Mouse (Mus musculus): Measurements from ENCODE around the gene Ndufb7.
A peak's percentile ranks its signal among the peaks of the same experiment; 100 is the strongest.
"Not testable (repeated sequence)": the region's sequence is repeated elsewhere in the genome, so short reads cannot be mapped to it uniquely, and the experiment has no call there.

The Ndufb7 gene

DNA sequence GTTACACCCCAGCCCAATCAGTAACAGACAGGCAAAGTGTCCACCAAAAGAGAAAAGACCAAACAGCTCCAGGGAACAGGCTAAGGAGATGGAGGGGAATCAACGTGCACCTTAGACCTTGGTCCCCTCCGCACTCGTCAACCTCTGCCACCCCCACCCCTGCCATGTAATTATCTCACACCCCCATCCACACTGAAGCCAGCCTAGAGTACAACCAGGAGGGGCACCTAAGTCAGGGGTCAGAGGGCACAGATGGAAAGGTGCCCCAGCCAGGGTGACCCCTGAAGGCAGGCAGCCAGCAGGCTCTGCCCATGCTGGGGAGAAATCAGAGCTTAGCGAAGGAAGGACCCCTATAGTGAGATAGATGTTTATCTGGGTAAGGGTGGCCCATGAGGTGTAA lies 10.4 kb downstream of the Ndufb7 start:
- DNase-seq, result no peak

DNA sequence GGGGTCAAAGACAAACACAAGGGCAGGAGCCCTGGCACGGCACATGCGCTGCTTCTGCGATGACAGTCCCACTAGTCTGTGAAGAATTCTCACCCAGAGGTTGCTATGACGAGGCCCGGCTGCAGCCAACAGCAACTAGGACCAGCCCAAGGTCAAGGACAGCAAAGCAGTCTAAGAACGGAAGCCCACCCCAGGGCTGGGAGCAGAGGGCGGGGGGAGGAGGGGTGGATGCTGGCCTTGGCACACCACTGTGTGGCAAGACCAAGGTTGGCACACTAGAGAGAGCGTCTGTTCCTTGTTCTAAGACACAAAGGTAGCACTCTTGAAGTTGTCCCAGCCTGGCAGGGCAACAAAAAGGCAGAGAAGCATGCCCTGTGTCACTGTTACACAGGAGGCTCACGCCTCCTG lies 10.9 kb downstream of the Ndufb7 start:
- DNase-seq, result peak; percentile 25

DNA sequence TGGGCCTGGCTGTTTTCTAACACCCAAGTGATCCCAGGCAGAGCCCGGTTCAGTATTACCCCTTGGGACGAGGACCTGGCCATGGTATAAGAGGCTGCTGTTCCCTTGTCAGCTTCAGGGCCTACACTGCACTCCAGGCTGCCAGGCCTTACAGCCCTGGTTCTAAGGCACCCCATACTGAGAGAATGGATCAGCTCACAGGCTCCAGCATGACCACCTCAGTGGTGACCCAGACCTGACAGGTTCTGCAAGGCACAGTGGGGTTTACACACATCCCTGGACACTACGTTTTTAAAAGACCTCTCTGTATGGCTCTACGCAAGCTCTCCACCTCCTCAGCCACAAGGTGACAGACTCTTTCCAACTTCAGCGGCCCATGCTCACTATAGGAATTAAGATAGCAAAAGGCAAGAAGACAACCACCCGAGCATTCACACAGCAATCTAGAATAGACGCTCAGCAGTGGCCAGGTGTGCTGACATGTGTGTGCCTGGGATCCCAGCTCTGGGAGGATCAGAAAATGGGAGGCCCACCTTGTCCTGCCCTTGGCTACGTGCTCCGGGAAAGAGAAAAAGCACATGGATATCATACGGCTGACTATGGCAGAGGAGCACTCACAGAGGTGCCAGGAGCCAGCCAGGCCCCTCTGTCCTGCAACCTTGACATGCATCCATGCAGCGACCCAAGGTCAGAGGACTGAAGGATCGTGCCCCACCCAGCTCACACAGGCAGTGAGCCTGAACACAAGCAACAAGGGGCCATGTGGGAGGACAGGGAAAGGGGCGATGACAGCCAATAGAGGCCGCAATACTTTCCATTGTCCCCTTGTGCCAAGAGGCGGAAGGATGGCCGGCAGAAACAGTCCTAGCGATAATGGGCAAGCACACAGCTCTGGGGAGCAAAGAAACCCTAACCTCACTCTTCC lies 11.9 kb downstream of the Ndufb7 start:
- DNase-seq, result peak; percentile 4

DNA sequence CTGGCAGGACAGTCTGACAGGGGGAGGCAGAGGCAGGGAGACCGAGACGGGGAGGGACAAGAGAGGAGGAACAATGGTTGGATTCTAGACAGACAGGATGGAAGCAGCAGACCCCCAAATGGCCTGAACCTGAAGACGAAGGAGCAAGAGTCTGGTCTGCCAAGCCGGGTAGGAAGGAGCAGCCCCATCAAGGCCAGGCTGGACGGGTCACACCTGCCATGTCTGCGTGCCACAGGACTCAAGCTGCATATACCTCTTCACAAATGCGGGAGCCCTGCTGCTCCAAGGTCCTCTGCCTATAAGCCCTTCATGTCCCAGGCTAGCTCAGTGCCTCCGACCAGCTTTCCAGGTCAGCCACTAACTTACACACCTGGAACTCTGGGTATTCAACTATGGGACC lies 13.2 kb downstream of the Ndufb7 start:
- DNase-seq, result peak; percentile 0

GRCm38 (mm10) chr8:83580826-83581225 lies 14.4 kb downstream of the Ndufb7 start:
- peak; percentile 16 for DNase-seq

- no peak for DNase-seq
Observed at GRCm38 (mm10) chr8:83582226-83582625, 15.8 kb downstream of the Ndufb7 start.

DNA sequence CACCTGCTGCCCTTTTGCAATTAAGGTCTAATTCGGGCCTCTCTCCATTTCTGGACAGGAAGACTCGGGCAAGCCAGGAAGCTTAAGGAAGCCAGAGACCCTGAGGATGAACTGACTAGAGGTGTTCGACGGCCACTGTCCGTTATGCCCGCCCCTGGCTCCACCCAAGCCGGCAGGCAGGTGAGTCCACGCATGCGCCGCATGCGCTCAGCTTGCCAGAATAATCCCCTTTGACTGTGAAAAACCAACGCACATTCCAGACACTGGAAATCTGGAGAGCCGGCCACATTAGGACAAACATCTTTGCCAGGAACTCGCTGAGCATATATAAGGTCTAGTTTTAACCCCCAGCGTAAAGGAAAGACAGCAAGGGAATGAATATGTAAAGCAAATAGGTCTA lies 16.8 kb downstream of the Ndufb7 start:
- no peak for DNase-seq

DNA sequence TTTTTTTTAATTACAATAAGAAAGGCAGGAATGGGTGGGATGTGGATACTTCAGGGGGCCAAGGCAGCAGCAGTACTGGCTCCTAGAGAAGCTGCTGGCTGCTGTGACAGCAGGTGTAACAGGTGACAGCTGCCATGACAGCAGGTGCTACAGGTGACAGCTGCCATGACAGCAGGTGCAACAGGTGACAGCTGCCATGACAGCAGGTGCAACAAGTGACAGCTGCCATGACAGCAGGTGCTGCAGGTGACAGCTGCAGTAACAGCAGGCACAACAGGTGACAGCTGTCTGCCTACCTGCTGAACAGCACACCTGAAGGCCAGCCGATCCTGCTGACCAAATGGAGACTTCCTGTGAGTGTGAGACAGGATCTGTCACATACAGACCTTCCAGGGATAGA lies 18.3 kb downstream of the Ndufb7 start:
- DNase-seq, result no peak

DNA sequence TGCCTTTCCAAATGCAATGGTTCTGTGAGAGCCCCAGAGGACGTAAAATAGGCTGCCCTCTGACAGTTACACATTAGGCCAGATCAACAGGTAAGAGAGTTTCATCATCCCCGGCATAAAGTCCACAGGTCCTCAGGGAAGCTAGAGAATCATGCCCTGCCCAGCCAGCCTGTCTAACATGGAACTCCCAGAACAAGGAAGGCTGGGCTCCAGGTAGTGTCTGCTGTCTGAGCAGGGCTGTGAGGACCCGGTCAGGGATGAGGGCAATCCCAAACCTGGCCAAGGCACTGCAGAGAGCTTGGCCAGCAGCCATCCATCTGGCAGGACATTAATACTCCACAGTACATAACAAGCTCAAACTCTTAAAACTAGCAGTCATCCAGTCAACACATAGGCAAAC lies 18.9 kb downstream of the Ndufb7 start:
- DNase-seq, result peak; percentile 47

DNA sequence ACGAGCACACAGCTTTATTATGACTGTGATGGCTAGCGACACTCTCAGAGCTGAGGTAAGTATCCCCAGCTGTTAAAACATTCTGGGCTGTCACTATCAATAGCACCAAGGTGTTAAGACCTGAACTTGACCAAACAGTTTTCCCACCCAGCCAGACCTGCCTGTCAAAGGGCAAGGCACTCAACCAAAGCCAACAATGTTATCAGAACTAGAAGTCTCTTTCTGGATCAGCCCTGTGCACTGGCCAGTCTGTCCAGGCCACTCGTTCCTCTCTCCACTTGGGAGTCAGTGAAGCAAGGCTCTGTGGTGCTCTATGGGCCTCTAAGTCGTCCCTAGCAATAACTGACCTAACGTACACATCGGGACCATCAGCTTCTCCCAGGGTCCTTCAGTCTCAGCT lies 21.2 kb downstream of the Ndufb7 start:
- no peak for DNase-seq

- DNase-seq, result no peak
Observed at GRCm38 (mm10) chr8:83588886-83589285, 22.4 kb downstream of the Ndufb7 start.

DNA sequence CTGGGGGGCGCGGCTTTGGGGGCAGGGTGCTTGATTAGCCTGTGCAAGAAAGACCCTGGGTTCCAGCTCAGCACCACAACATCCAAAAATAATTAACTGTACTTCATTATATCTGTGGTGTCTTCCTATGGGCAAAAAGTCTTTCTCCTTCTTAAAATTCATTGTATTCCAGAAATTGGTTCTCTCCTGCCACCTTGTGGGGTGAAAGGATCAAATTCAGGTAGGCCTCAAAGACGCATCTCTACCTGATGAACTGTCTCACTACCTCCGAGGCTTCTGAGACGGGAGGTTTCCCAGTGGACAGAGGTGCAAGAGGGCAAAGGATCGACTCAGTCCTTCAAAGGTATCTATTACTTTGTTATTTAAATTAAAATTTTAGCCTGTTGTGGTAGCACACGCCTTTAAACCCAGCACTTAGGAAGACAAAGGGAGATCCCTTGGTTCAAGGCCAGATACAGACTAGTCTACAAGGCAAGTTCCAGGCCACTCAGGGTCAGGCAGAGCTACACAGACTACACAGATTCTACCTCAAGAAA lies 24.1 kb downstream of the Ndufb7 start:
- DNase-seq, result no peak

- no peak for DNase-seq
Observed at GRCm38 (mm10) chr8:83592682-83593081, 26.2 kb downstream of the Ndufb7 start.

- DNase-seq, result no peak
Observed at GRCm38 (mm10) chr8:83593325-83594166, 27.1 kb downstream of the Ndufb7 start.

DNA sequence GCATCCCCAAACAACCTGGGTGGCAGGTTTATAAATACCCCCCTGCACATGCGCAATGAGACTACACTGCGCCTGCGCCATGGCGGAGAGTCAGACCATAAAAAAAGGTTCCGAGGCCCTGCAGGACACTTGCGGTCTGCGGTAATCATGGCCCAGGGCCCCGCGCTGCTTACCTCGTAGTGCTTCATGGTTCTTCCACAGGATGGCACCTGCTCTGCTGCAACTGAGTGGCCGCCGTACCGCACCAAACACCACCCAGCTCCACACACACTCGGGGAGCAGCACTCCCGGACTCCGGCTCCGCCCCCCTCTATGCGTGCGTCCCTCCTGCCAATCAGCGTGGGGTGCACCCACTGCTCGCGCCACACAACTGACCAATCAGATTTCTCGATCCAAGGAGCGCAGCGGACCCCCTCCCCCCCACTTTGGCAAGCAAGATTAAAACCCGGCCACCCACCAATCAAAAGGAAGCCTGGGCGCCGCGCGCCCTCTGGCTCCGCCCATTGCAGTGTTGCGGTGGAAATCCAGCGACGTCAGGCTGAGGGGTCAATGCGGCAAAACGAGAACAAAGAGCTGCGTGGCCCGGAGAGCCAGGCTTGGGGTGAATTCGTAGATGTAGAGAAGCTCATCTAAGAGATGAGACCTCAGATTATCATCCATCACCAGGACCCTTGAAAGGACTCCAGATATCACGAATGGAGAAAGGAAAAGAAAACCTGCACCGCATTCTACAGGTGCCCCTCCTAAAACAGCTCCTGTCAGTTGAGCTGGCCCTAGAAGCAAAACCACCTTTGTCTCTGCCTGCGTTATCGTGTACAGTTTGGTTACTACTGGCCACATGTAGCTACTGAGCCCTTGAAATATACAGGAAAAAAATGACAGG lies 27.9 kb downstream of the Ndufb7 start:
- DNase-seq, result peak; percentile 97

GRCm38 (mm10) chr8:83595050-83595345 lies 28.5 kb downstream of the Ndufb7 start:
- not testable (repeated sequence) for DNase-seq

DNA sequence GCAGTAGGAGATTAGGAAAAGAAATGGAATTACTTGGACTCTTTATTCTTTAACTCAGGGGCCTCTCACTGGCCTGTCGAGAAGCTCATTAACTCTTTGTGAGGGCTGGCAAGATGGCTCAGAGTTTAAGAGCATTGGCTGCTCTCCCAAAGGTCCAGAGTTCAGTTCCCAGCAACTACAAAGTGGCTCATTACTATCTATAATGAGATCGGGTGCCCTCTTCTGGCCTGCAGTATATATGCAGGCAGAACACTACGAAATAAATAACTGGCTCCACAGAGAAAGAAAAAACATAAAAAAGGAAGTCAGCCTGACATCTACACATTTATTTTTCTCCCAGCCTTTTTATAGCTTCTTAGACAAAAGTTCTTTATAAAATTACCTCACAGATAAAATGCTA lies 29.9 kb downstream of the Ndufb7 start:
- peak; percentile 86 for DNase-seq

GRCm38 (mm10) chr8:83598146-83598545 lies 31.7 kb downstream of the Ndufb7 start:
- no peak for DNase-seq

DNA sequence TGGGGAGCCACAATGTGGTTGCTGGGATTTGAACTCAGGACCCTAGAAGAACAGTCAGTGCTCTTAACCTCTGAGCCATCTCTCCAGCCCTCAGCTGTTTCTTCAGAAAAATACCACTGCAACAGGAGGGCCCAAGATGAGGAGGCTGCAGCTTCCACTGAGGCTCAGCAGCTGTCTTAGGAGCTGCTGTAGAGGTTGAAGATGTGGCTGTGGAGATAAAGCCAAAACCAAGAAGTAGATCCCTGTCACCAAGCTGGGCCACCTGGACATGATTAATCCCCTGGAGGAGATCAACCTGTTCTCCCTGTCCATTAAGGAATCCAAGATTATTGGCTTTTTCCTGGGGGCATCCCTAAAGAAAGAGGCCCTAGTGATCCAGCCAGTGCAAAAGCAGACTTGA lies 33.3 kb downstream of the Ndufb7 start:
- no peak for DNase-seq

DNA sequence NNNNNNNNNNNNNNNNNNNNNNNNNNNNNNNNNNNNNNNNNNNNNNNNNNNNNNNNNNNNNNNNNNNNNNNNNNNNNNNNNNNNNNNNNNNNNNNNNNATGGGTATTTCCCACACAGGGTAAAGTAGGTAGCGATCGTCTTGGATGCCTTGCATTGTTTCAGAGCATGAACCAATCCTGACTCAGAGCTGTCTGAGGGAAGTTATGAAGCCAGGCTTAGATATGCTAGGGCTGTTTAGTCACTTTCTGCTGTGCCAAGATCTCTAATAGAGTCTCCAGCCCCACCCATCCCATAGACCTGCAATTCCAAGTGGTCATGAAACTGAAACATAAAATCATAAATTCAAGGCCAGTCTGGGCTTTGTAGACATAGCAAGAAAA lies 36.2 kb downstream of the Ndufb7 start:
- no peak for DNase-seq

GRCm38 (mm10) chr8:83607661-83608397 lies 41.4 kb downstream of the Ndufb7 start, which contains the start of the genes Tecr and Dnajb1:
Gene Tecr, minus strand, starts transcription at chr8:83607971.
Gene Dnajb1, plus strand, starts transcription at chr8:83608193.
- DNase-seq, result peak; percentile 100

DNA sequence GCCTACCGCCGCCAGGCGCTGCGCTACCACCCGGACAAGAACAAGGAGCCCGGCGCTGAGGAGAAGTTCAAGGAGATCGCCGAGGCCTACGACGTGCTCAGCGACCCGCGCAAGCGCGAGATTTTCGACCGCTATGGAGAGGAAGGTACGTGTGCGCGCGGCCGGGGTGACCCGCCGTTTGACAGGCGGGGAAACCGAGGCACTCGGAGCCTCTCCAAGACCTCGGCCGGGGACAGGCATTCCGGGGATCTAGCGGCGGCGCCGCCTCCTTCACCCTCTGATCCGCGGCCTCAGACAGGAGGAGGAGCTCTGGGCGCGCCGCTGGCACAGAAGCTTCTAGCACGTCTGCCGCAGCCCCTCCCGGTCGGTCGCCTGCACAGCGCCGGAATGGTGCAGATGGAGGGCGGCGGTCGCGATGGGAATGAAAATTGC lies 41.9 kb downstream of the Ndufb7 start:
- DNase-seq, result peak; percentile 85

Measured in kidney, adult 9 months (tissue).